Mouse (Mus musculus): ENCODE measurements around the gene Itih2. TPM values are rescaled to one million over a fixed set of nuclear protein-coding genes. Genes with fewer than 3 reads are reported as not detected.

Gene Itih2
- polyA plus RNA-seq, 1 experiment from 2014 or later: 0.36 TPM

GRCm38 (mm10) chr2:10152590-10152989, 21.4 kb upstream of the Itih2 start:
- Histone ChIP-seq H3K36me3 (ENCODE audit: control insufficient read depth, insufficient read depth, low read length) (no peaks in the 10 kb centered on the region), H3K4me2 (ENCODE audit: low read depth, severe bottlenecking) (no peak overlapping the region), H3K4me3 (ENCODE audit: low read depth, low read length) (no peak overlapping the region), H3K27ac (replicated peaks; ENCODE audit: low read depth, low read length) (no peak overlapping the region), H3K27me3 (ENCODE audit: control insufficient read depth, insufficient read depth, low read length) (no peaks in the 10 kb centered on the region), H3K9me3 (ENCODE audit: control insufficient read depth, low read length) (no peaks in the 10 kb centered on the region), H3K9ac (ENCODE audit: low read length) (no peak overlapping the region), H3K4me1 (ENCODE audit: control insufficient read depth, insufficient read depth, low read length) (peaks cover 5% of the 10 kb centered on the region; the same call in 1 of the 2 replicates)
- 78% methylated on average over 5 of the region's 5 CpGs for WGBS
- no peak for DNase-seq (ENCODE audit: low spot score)
- no peak for ATAC-seq (ENCODE audit: insufficient number of reproducible peaks, low FRiP score, low TSS enrichment, low read depth)

GRCm38 (mm10) chr2:10147176-10147575, 16.0 kb upstream of the Itih2 start:
- DNase-seq (ENCODE audit: low spot score) (no peak), ATAC-seq (ENCODE audit: insufficient number of reproducible peaks, low FRiP score, low TSS enrichment, low read depth) (no peak)
- Histone ChIP-seq H3K9ac (ENCODE audit: low read length) (no peak overlapping the region), H3K27ac (replicated peaks; ENCODE audit: low read depth, low read length) (no peak overlapping the region), H3K9me3 (ENCODE audit: control insufficient read depth, low read length) (no peaks in the 10 kb centered on the region), H3K36me3 (ENCODE audit: control insufficient read depth, insufficient read depth, low read length) (no peaks in the 10 kb centered on the region), H3K4me3 (ENCODE audit: low read depth, low read length) (no peak overlapping the region), H3K27me3 (ENCODE audit: control insufficient read depth, insufficient read depth, low read length) (no peaks in the 10 kb centered on the region), H3K4me2 (ENCODE audit: low read depth, severe bottlenecking) (no peak overlapping the region), H3K4me1 (ENCODE audit: control insufficient read depth, insufficient read depth, low read length) (peaks cover 7% of the 10 kb centered on the region; the same call in 1 of the 2 replicates)
- WGBS: 82% methylated on average over 8 of the region's 8 CpGs

GRCm38 (mm10) chr2:10145514-10145913, 14.3 kb upstream of the Itih2 start:
- H3K4me3 ChIP-seq (ENCODE audit: low read depth, low read length): no peak overlapping the region
- no peak overlapping the region for H3K9ac ChIP-seq (ENCODE audit: low read length)
- no peak for ATAC-seq (ENCODE audit: insufficient number of reproducible peaks, low FRiP score, low TSS enrichment, low read depth)
- DNase-seq (ENCODE audit: low spot score): no peak
- 19% methylated on average over 6 of the region's 6 CpGs for WGBS
- peaks cover 7% of the 10 kb centered on the region; the same call in 1 of the 2 replicates for H3K4me1 ChIP-seq (ENCODE audit: control insufficient read depth, insufficient read depth, low read length)
- H3K36me3 ChIP-seq (ENCODE audit: control insufficient read depth, insufficient read depth, low read length): no peaks in the 10 kb centered on the region
- H3K27ac ChIP-seq (replicated peaks; ENCODE audit: low read depth, low read length): no peak overlapping the region
- H3K27me3 ChIP-seq (ENCODE audit: control insufficient read depth, insufficient read depth, low read length): no peaks in the 10 kb centered on the region
- H3K9me3 ChIP-seq (ENCODE audit: control insufficient read depth, low read length): no peaks in the 10 kb centered on the region
- H3K4me2 ChIP-seq (ENCODE audit: low read depth, severe bottlenecking): no peak overlapping the region

- WGBS: 32% methylated on average over 8 of the region's 8 CpGs
These were observed 11.6 kb upstream of the Itih2 start for GRCm38 (mm10) chr2:10142472-10143454.

GRCm38 (mm10) chr2:10140456-10140855, 9.3 kb upstream of the Itih2 start:
- Histone ChIP-seq H3K4me2 (ENCODE audit: low read depth, severe bottlenecking) (no peak overlapping the region), H3K27me3 (ENCODE audit: control insufficient read depth, insufficient read depth, low read length) (no peaks in the 10 kb centered on the region), H3K4me1 (ENCODE audit: control insufficient read depth, insufficient read depth, low read length) (peaks cover 3% of the 10 kb centered on the region; the same call in 1 of the 2 replicates), H3K9me3 (ENCODE audit: control insufficient read depth, low read length) (no peaks in the 10 kb centered on the region), H3K27ac (replicated peaks; ENCODE audit: low read depth, low read length) (no peak overlapping the region), H3K36me3 (ENCODE audit: control insufficient read depth, insufficient read depth, low read length) (no peaks in the 10 kb centered on the region), H3K9ac (ENCODE audit: low read length) (no peak overlapping the region), H3K4me3 (ENCODE audit: low read depth, low read length) (no peak overlapping the region)
- no peak for ATAC-seq (ENCODE audit: insufficient number of reproducible peaks, low FRiP score, low TSS enrichment, low read depth)
- no peak for DNase-seq (ENCODE audit: low spot score)
- WGBS: 77% methylated on average over 5 of the region's 5 CpGs

More at GRCm38 (mm10) chr2:10142472-10143454, 11.6 kb upstream of the Itih2 start:
- Histone ChIP-seq H3K4me3 (ENCODE audit: low read depth, low read length) (no peak overlapping the region), H3K27ac (replicated peaks; ENCODE audit: low read depth, low read length) (no peak overlapping the region), H3K4me2 (ENCODE audit: low read depth, severe bottlenecking) (no peak overlapping the region), H3K9me3 (ENCODE audit: control insufficient read depth, low read length) (no peaks in the 10 kb centered on the region), H3K36me3 (ENCODE audit: control insufficient read depth, insufficient read depth, low read length) (no peaks in the 10 kb centered on the region), H3K4me1 (ENCODE audit: control insufficient read depth, insufficient read depth, low read length) (peaks cover 7% of the 10 kb centered on the region; the same call in 1 of the 2 replicates), H3K9ac (ENCODE audit: low read length) (no peak overlapping the region), H3K27me3 (ENCODE audit: control insufficient read depth, insufficient read depth, low read length) (no peaks in the 10 kb centered on the region)
- peak; percentile 78 for DNase-seq (ENCODE audit: low spot score)
- ATAC-seq (ENCODE audit: insufficient number of reproducible peaks, low FRiP score, low TSS enrichment, low read depth): peak; percentile 78

GRCm38 (mm10) chr2:10137320-10137719, 6.1 kb upstream of the Itih2 start:
- WGBS: 82% methylated on average over 2 of the region's 2 CpGs
- no peak for ATAC-seq (ENCODE audit: insufficient number of reproducible peaks, low FRiP score, low TSS enrichment, low read depth)
- no peaks in the 10 kb centered on the region for H3K36me3 ChIP-seq (ENCODE audit: control insufficient read depth, insufficient read depth, low read length)
- DNase-seq (ENCODE audit: low spot score): no peak
- H3K27me3 ChIP-seq (ENCODE audit: control insufficient read depth, insufficient read depth, low read length): no peaks in the 10 kb centered on the region
- H3K4me2 ChIP-seq (ENCODE audit: low read depth, severe bottlenecking): no peak overlapping the region
- H3K4me3 ChIP-seq (ENCODE audit: low read depth, low read length): no peak overlapping the region
- no peak overlapping the region for H3K9ac ChIP-seq (ENCODE audit: low read length)
- H3K9me3 ChIP-seq (ENCODE audit: control insufficient read depth, low read length): no peaks in the 10 kb centered on the region
- H3K4me1 ChIP-seq (ENCODE audit: control insufficient read depth, insufficient read depth, low read length): no peaks in the 10 kb centered on the region
- H3K27ac ChIP-seq (replicated peaks; ENCODE audit: low read depth, low read length): no peak overlapping the region

GRCm38 (mm10) chr2:10133941-10134340, 2.7 kb upstream of the Itih2 start:
- Histone ChIP-seq H3K9ac (ENCODE audit: low read length) (no peak overlapping the region), H3K4me3 (ENCODE audit: low read depth, low read length) (no peak overlapping the region), H3K4me2 (ENCODE audit: low read depth, severe bottlenecking) (no peak overlapping the region), H3K27ac (replicated peaks; ENCODE audit: low read depth, low read length) (no peak overlapping the region), H3K9me3 (ENCODE audit: control insufficient read depth, low read length) (no peaks in the 10 kb centered on the region), H3K4me1 (ENCODE audit: control insufficient read depth, insufficient read depth, low read length) (no peaks in the 10 kb centered on the region), H3K36me3 (ENCODE audit: control insufficient read depth, insufficient read depth, low read length) (no peaks in the 10 kb centered on the region), H3K27me3 (ENCODE audit: control insufficient read depth, insufficient read depth, low read length) (no peaks in the 10 kb centered on the region)
- ATAC-seq (ENCODE audit: insufficient number of reproducible peaks, low FRiP score, low TSS enrichment, low read depth): no peak
- no peak for DNase-seq (ENCODE audit: low spot score)
- WGBS: 76% methylated on average over 6 of the region's 6 CpGs

- no peaks in the 10 kb centered on the region for H3K4me1 ChIP-seq (ENCODE audit: control insufficient read depth, insufficient read depth, low read length)
- no peak overlapping the region for H3K4me3 ChIP-seq (ENCODE audit: low read depth, low read length)
- no peak overlapping the region for H3K27ac ChIP-seq (replicated peaks; ENCODE audit: low read depth, low read length)
- no peak overlapping the region for H3K4me2 ChIP-seq (ENCODE audit: low read depth, severe bottlenecking)
- no peaks in the 10 kb centered on the region for H3K9me3 ChIP-seq (ENCODE audit: control insufficient read depth, low read length)
- 86% methylated on average over 1 of the region's 1 CpGs for WGBS
- DNase-seq (ENCODE audit: low spot score): no peak
- H3K9ac ChIP-seq (ENCODE audit: low read length): no peak overlapping the region
- no peaks in the 10 kb centered on the region for H3K36me3 ChIP-seq (ENCODE audit: control insufficient read depth, insufficient read depth, low read length)
- no peaks in the 10 kb centered on the region for H3K27me3 ChIP-seq (ENCODE audit: control insufficient read depth, insufficient read depth, low read length)
- ATAC-seq (ENCODE audit: insufficient number of reproducible peaks, low FRiP score, low TSS enrichment, low read depth): no peak
These were observed 932 bp upstream of the Itih2 start for GRCm38 (mm10) chr2:10132128-10132527.
